Mouse (Mus musculus) thymus, adult 2 months (tissue): ENCODE data around the gene Ociad1.

Experiments used
- CTCF ChIP-seq: fragments of 200-500 bp; IDR thresholded peaks from 2 replicates; pipeline ENCODE4 v1.5.1; 2012; ENCODE audit warnings: mild to moderate bottlenecking, control low read depth, low read length, moderate library complexity, borderline replicate concordance; ENCODE audit not compliant: control insufficient read depth, poor library complexity, insufficient read depth; ENCODE audit errors: extremely low read depth
- POLR2A ChIP-seq: fragments of 200-500 bp; IDR thresholded peaks from 2 replicates; pipeline ENCODE4 v1.6.1; 2012; ENCODE audit warnings: mild to moderate bottlenecking, low read length, control low read depth, moderate library complexity; ENCODE audit not compliant: control insufficient read depth, poor library complexity, insufficient read depth; ENCODE audit errors: extremely low read depth

DNA sequence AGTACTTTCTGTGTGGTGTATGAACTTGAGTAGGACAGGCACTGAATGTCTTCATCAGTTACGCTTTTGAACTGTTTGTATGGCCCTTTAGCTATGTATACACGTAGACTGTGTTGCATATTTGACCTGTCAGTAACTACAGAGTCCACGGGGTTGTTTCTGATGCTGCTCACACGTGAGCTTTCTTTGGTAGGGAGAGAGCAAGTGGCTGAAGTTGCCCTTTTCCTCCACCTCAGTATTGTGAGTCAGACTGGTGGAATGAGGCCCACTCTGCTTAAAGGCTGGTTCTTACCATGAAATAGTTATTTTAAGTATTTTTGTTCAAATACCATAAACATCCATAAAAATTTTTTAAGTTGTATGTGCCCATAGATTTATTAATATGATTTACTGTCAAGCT lies 16.9 kb downstream of the Ociad1 start:
- no peak for TF ChIP-seq CTCF
- TF ChIP-seq POLR2A = no peak
